Mouse (Mus musculus): ENCODE results near the gene Pou5f1.

DNA sequence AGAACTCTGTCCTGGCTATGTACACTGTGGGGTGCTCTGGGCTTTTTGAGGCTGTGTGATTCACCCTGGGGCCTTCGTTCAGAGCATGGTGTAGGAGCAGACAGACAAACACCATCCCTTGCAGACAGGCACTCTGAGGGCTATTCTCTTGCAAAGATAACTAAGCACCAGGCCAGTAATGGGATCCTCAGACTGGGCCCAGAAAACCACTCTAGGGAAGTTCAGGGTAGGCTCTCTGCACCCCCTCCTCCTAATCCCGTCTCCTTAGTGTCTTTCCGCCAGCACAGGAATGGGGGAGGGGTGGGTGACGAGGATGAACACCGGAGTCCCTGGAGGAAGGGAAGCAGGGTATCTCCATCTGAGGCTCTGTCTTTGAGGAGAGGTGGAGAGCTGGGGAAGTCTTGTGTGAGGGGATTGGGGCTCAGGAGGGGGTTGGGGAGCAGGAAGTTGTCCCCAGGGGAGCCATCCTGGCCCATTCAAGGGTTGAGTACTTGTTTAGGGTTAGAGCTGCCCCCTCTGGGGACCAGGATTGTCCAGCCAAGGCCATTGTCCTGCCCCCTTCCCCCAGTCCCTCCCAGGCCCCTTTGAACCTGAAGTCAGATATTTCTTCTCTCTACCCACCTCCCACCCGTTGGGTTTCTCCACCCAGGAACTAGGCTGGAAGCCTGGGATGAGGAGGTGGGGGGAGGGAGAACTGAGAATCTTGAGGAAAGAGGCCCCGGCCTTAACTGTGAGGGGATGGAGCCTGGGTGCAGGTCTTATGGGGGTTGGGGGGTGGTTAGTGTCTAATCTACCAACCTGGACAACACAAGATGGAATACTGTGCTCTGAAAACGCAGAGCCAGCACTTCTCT is 963 bp upstream of the Pou5f1 start:
- TF ChIP-seq CTCF (IDR thresholded peaks at IDR 0.05; ENCODE audit: low read depth) (no peak), EP300 (optimal IDR thresholded peaks at IDR 0.05) (no peak)
